Mouse (Mus musculus) erythroblast, embryonic 14.5 days (primary cell): Measurements from ENCODE around the gene Adamts1.

Source experiments
- GATA1 ChIP-seq: IDR thresholded peaks from 2 replicates; pipeline ENCODE4 v1.6.1; 2012; ENCODE audit warnings: low read length, inconsistent platforms, mixed read lengths
- TAL1 ChIP-seq: IDR thresholded peaks from 3 replicates; pipeline ENCODE4 v1.6.1; 2012; ENCODE audit warnings: low read length, inconsistent platforms, mixed read lengths

GRCm38 (mm10) chr16:85781076-85781475, 21.8 kb downstream of the Adamts1 start:
- TF ChIP-seq GATA1 (no peak), TAL1 (no peak)
